Mouse (Mus musculus) adrenal gland, adult (tissue): Measurements from ENCODE around the gene Crisp2.

Experiments
- DNase-seq, 2 experiments: peaks; one replicate each; pipeline ENCODE4 v3.0.0; 2022 to 2023; ENCODE audit warnings: low spot score in 1 of 2; ENCODE audit not compliant: inconsistent age in 2 of 2

Gene Crisp2

DNA sequence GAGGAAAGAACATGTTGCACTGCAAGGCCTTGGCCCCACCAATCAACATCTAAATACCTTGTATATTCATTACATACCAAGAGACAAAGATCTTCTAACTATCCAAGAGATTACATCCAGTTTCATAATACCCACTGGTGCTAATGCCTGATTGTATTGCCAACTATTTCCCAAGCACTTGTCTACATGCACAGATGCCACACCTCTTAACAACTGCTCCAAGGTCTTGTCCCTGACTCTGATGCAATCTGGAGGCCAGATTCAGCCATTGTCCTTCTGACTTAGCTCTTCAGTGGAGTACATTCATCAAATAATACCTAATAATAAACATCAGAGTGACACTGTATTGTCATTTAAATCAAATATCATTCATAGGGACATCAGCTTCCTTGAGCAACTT, 89.7 kb downstream of the Crisp2 start:
- peak in 1 of 2 experiments; percentile 41 for DNase-seq

DNA sequence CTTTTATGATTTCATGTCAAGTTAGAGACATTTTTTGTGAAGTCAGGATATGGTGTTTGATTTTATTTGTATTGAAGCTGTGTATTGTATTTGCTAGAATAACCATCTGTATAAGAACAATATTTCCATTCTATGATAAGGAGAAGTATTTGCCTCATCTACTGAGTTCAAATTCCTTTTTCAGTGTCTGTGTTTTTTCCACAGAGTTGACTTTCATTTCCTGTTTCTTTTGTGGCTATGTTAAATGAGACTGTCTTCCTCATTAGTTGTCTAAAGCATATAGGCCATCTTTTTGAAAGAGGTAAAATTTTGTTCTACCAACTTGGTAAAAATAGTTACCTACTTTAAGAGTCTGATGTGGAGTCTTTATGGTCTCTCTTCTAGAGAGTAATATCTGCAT, 90.5 kb downstream of the Crisp2 start:
- no peak for DNase-seq
